Mouse (Mus musculus) testis, adult 2 months (tissue): ENCODE results near the gene Adora2b. TPM values are rescaled to one million over a fixed set of nuclear protein-coding genes. Genes with fewer than 3 reads are reported as not detected.

Experiments used
- H3K27ac ChIP-seq: fragments of 200-500 bp; 2 replicates; pipeline ENCODE4 v1.5.1; 2012; ENCODE audit warnings: low read depth, low read length; ENCODE audit not compliant: control insufficient read depth, insufficient read depth
- H3K27me3 ChIP-seq: fragments of 200-500 bp; 2 replicates; pipeline ENCODE4 v1.6.1; 2012; ENCODE audit warnings: mild to moderate bottlenecking, low read length, moderate library complexity; ENCODE audit not compliant: control insufficient read depth, insufficient read depth
- H3K36me3 ChIP-seq: fragments of 200-500 bp; 2 replicates; pipeline ENCODE4 v1.6.1; 2012; ENCODE audit warnings: mild to moderate bottlenecking, low read length; ENCODE audit not compliant: control insufficient read depth, insufficient read depth
- H3K4me1 ChIP-seq: fragments of 200-500 bp; 2 replicates; pipeline ENCODE4 v1.6.1; 2012; ENCODE audit warnings: low read length; ENCODE audit not compliant: control insufficient read depth, insufficient read depth
- H3K4me3 ChIP-seq: fragments of 200-500 bp; 2 replicates; pipeline ENCODE4 v1.5.1; 2012; ENCODE audit warnings: low read depth, mild to moderate bottlenecking, low read length, moderate library complexity, mixed read lengths; ENCODE audit not compliant: control insufficient read depth
- CTCF ChIP-seq: fragments of 200-500 bp; IDR thresholded peaks from 2 replicates; pipeline ENCODE4 v1.5.1; 2012; ENCODE audit warnings: low read depth, mild to moderate bottlenecking, inconsistent platforms, low read length, moderate library complexity; ENCODE audit not compliant: control insufficient read depth, insufficient read depth, insufficient replicate concordance
- POLR2A ChIP-seq: fragments of 200-500 bp; IDR thresholded peaks from 2 replicates; pipeline ENCODE4 v1.6.1; 2012; ENCODE audit warnings: low read depth, mild to moderate bottlenecking, inconsistent platforms, low read length, moderate library complexity; ENCODE audit not compliant: control insufficient read depth
- polyA plus RNA-seq: library from polyadenylated mRNA; depleted of rRNA; stranded (reverse); fragments of >200 nt; gene quantifications from 2 replicates; pipeline ENCODE4 v1.2.3, GENCODE M21; 2012

Gene Adora2b
- polyA plus RNA-seq, 1 experiment = 2.9 TPM

DNA sequence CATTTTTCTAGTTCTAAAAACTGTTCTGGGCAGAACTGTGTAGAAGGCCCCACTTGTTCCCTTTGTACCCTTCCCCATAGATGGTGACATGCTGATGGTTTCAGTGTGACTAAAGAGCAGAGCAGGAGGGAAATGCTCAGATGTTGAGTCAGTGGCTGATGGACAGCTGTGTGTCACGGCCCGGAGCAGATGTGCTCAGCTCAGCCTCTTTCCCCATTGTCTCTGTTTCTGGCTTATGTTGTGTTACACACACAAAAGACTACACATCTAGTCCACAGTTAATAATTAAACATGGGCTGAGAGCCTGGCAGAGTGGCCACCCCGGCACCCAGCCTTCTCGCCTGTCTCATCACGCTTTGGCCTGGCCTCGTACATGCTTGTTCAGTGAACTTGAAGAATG lies 31.0 kb upstream of the Adora2b start:
- no peak overlapping the region for H3K27ac ChIP-seq
- no peaks in the 10 kb centered on the region for H3K36me3 ChIP-seq
- TF ChIP-seq POLR2A = no peak
- TF ChIP-seq CTCF = no peak
- no peak overlapping the region for H3K4me3 ChIP-seq
- H3K27me3 ChIP-seq = no peaks in the 10 kb centered on the region
- no peaks in the 10 kb centered on the region for H3K4me1 ChIP-seq

DNA sequence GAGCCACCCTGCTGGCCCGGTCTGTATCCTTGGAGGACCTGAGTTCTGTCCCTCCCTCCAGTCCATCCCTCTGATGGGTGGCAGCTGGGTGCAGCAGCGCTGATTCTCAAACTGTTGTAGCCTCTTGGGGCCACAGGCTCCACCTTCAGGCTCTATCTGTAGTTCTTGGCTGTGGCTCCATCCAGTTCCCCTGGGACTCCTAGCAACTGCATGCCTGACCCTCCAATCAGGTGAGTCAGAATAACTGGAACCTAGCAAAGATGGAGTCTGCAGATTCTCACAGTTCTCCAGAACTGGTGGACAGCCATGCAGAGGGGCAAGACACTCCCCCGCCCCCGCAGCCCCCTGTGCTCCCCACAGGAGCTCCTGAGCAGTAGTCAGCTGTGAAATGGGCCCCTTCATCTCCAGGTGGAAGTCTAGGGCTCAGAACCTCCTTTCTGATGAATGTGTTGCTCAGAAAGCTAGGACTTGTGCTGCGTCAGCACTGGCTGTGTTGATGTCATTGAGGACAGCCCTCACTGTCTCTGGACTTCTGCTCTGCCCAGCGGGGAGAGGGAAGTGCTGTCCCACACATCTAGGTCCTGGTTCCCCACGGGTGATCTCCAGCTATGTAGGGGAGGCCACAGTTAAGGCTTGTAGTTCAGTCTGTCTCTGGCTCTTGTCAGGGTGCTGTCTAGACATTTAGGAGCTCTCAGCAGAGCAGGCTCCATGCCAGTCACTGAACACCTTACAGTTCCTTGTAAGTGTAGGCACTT lies 27.9 kb upstream of the Adora2b start:
- H3K4me1 ChIP-seq = no peaks in the 10 kb centered on the region
- TF ChIP-seq POLR2A = no peak
- no peak for TF ChIP-seq CTCF

DNA sequence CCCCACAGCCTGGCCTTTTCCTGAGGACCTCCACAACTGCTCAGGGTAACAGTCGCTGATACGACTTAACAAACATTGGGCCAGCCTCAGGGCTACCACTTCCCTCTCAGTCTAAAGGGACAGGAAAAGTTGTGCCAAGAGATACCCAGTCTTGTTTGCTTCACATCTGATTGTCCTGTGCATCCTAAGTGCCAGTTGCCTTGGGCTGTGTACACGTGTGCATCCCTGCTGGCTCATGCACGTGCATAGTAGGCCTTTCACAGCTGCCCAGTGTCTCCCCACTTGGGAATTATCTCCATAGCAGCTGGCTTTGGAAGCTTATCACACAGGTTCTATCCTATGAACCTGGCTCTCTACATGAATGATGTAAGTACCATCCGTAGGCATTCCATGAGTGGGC lies 25.4 kb upstream of the Adora2b start:
- Histone ChIP-seq H3K27me3 (no peaks in the 10 kb centered on the region), H3K4me1 (no peaks in the 10 kb centered on the region), H3K36me3 (no peaks in the 10 kb centered on the region), H3K27ac (no peak overlapping the region), H3K4me3 (no peak overlapping the region)
- TF ChIP-seq CTCF (no peak), POLR2A (no peak)

More for the DNA sequence above, 27.9 kb upstream of the Adora2b start:
- Histone ChIP-seq H3K27me3 (no peaks in the 10 kb centered on the region), H3K36me3 (no peaks in the 10 kb centered on the region), H3K4me3 (no peak overlapping the region), H3K27ac (no peak overlapping the region)

DNA sequence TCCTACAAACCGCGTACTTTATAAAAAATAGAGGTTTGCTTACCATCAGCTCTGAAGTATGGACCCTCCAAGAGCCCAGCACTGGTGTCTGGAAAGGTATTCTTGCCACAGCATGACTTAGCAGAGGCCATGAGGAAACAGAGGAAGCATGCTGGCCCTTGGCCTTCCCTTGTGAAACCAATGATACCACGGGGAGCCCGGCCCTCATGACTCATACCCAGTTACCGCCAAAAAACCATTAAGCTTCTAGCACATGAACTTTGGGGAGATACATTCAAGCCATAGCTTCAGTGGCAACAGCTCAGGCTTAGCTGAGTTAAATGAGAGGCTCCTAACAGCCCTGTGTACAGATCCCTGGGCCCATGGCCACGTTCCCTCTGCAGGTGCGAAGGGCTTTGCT lies 24.8 kb upstream of the Adora2b start:
- Histone ChIP-seq H3K4me1 (no peaks in the 10 kb centered on the region), H3K36me3 (no peaks in the 10 kb centered on the region), H3K27ac (no peak overlapping the region), H3K4me3 (no peak overlapping the region), H3K27me3 (no peaks in the 10 kb centered on the region)
- TF ChIP-seq POLR2A (no peak), CTCF (no peak)

DNA sequence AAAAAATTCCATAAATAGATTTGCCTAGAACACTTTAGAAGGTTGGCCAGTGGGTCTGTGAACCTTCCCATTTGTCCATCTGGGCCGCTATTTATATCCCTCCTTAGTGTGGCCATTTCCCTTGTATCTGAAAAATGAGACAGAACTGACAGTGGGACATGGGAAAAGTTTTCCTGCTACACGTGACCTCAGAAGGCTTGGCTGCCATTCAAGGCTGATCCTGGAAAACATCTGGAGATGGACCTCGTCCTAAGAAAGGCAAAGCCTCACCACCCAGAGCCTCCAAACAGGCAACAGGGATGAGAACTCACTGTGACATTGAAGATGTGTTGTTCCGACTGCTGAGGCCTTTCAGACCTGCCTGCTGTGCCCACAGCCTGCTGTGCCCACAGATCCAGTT lies 24.0 kb upstream of the Adora2b start:
- Histone ChIP-seq H3K4me1 (no peaks in the 10 kb centered on the region), H3K27me3 (no peaks in the 10 kb centered on the region), H3K36me3 (no peaks in the 10 kb centered on the region), H3K27ac (no peak overlapping the region), H3K4me3 (no peak overlapping the region)
- TF ChIP-seq CTCF (no peak), POLR2A (no peak)

DNA sequence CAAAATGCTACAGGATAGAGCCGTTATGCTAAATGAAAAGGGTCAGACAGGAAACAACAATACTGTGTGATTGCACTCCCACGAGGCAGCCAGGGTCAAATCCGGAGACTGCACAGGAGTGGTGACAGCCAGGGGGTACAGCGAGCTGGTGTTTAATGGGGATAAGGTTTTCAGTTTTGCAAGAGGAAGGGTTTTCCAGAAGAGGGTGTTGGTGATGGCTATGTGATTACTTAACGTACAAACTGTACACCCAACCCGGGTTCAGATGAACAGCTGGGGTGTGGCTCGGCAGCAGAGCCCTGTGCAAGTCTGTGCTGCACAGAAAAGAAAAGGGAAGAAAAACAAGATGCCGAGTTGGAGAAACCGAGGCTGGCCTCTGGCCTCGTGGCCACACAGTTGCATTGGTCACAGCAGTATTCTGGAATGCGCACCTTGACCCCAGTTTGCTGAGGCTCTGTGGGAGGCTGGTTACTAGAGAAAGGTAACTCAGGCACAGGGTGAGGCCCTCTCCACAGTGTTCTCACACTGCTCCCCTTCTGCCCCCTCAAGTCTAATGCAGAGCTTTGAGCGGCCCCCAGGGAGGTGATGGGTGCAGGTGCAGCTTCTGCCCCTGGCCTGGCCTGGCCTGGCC lies 8.0 kb upstream of the Adora2b start:
- no peaks in the 10 kb centered on the region for H3K27me3 ChIP-seq
- H3K4me1 ChIP-seq = peaks cover 2% of the 10 kb centered on the region; the same call in 1 of the 2 replicates
- H3K36me3 ChIP-seq = no peaks in the 10 kb centered on the region
- H3K4me3 ChIP-seq = no peak overlapping the region
- no peak for TF ChIP-seq POLR2A
- TF ChIP-seq CTCF = no peak
- no peak overlapping the region for H3K27ac ChIP-seq

DNA sequence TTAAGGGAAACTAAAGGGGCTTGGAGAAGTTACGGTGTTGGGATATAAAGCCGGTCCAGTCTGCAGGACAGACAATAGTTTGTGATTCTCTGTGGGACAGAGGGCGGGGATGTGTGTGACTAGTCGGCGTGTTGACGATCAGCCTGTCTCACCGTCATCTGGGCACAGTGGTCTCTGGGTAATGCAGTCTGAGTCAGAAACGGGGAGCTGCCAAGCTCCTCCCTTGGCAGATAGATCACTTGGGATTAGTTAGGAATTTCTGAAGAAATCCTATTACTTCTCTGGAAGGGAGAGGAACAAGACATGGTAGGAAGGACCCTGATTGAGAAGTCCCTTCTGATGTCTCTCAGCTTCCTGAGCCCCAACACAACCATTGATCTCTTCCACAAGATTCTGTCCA lies 4.9 kb upstream of the Adora2b start:
- no peaks in the 10 kb centered on the region for H3K36me3 ChIP-seq
- H3K27me3 ChIP-seq = no peaks in the 10 kb centered on the region
- no peak overlapping the region for H3K27ac ChIP-seq
- H3K4me3 ChIP-seq = no peak overlapping the region
- TF ChIP-seq POLR2A (no peak), CTCF (no peak)
- H3K4me1 ChIP-seq = peaks cover 10% of the 10 kb centered on the region
